In genomic region chr6:99884755-99885154, GRCm38 (mm10) we compare ENCODE assay signal across 14 mouse cellular contexts.
DNase-seq lines count a peak whose midpoint lies in the region; ATAC-seq lines count a peak whose summit lies in the region.
"Had no signal": no experiment of that assay in that cellular context is flagged by ENCODE, and none has a peak within 500 bp of the region (broad histone marks: within the 10 kb centered on the region; RNA-seq: fewer than 3 reads in every experiment).

No protein-coding gene starts in this region.

- no peak overlapping the region for H3K4me3 ChIP-seq in forebrain, embryonic 10.5 days
- H3K4me3 ChIP-seq in forebrain, embryonic 13.5 days = no peak overlapping the region
- no peak overlapping the region for H3K4me3 ChIP-seq in midbrain, embryonic 13.5 days (replicated peaks)
- no peak overlapping the region for H3K4me3 ChIP-seq in midbrain, embryonic 11.5 days (ENCODE audit: low read depth, low read length)
- H3K4me3 ChIP-seq: liver, embryonic 15.5 days; neural tube, embryonic 12.5 days had no signal

- peak; percentile 31 for DNase-seq in forebrain, embryonic 10.5 days (ENCODE audit: extremely low spot score, low spot score)
- DNase-seq in midbrain, embryonic 11.5 days (ENCODE audit: low spot score, missing footprints) = no peak
- DNase-seq in retina, postnatal 7 days (ENCODE audit: low read depth, low spot score) = peak; percentile 30
- DNase-seq in frontal cortex, postnatal 25 days (ENCODE audit: low spot score in 2 of 2) = no peak
- DNase-seq: cerebellum, postnatal 25 days; lung, postnatal 36 days; thymus, adult 2 months had no signal

- WGBS in forebrain, embryonic 10.5 days = 2% methylated on average over 7 of the region's 7 CpGs
- 6% methylated on average over 7 of the region's 7 CpGs for WGBS in forebrain, embryonic 13.5 days
- WGBS in midbrain, embryonic 13.5 days = 2% methylated on average over 7 of the region's 7 CpGs
- WGBS in midbrain, embryonic 11.5 days = 1% methylated on average over 7 of the region's 7 CpGs

- no peak for ATAC-seq in forebrain, embryonic 13.5 days
- ATAC-seq in midbrain, embryonic 13.5 days = 0 out of 2 replicates have a peak, but pooled peaks have one; percentile 31
- no peak for ATAC-seq in midbrain, embryonic 11.5 days (ENCODE audit: low FRiP score)
- peak; percentile 72 to 75; a peak in 3 of 4 replicates for ATAC-seq in hematopoietic stem cell, adult 5-6 weeks (replicated peaks in 1 of 2; ENCODE audit: insufficient read depth in 1 of 2, low FRiP score in 2 of 2, low TSS enrichment in 1 of 2, low read depth in 1 of 2, poor library complexity in 2 of 2, severe bottlenecking in 2 of 2)
- no peak for ATAC-seq in activated CD4-positive, CD25-positive, alpha-beta regulatory T cell, adult 4 months
- ATAC-seq: intestine, embryonic 16.5 days had no signal

- no peak overlapping the region for H3K4me2 ChIP-seq in forebrain, embryonic 13.5 days
- H3K4me2 ChIP-seq in midbrain, embryonic 13.5 days (replicated peaks) = no peak overlapping the region
- no peak overlapping the region for H3K4me2 ChIP-seq in midbrain, embryonic 11.5 days
- H3K4me2 ChIP-seq: liver, embryonic 15.5 days; neural tube, embryonic 12.5 days had no signal

- H3K9me3 ChIP-seq in forebrain, embryonic 10.5 days = no peaks in the 10 kb centered on the region
- no peaks in the 10 kb centered on the region for H3K9me3 ChIP-seq in forebrain, embryonic 13.5 days (replicated peaks)
- H3K9me3 ChIP-seq in midbrain, embryonic 13.5 days = no peaks in the 10 kb centered on the region
- no peaks in the 10 kb centered on the region for H3K9me3 ChIP-seq in midbrain, embryonic 11.5 days (ENCODE audit: control insufficient read depth, low read length)
- H3K9me3 ChIP-seq: liver, embryonic 15.5 days; neural tube, embryonic 12.5 days had no signal

- no peak overlapping the region for H3K9ac ChIP-seq in forebrain, embryonic 13.5 days
- no peak overlapping the region for H3K9ac ChIP-seq in midbrain, embryonic 13.5 days (replicated peaks)
- H3K9ac ChIP-seq in midbrain, embryonic 11.5 days (ENCODE audit: low read length) = no peak overlapping the region
- H3K9ac ChIP-seq: liver, embryonic 15.5 days; neural tube, embryonic 12.5 days had no signal

- H3K4me1 ChIP-seq in forebrain, embryonic 10.5 days = peaks cover 27% of the 10 kb centered on the region
- peaks cover 23% of the 10 kb centered on the region for H3K4me1 ChIP-seq in forebrain, embryonic 13.5 days
- peaks cover 28% of the 10 kb centered on the region for H3K4me1 ChIP-seq in midbrain, embryonic 13.5 days (replicated peaks)
- H3K4me1 ChIP-seq in midbrain, embryonic 11.5 days (ENCODE audit: control insufficient read depth, insufficient read depth, low read length) = peaks cover 8% of the 10 kb centered on the region; the same call in 1 of the 2 replicates
- H3K4me1 ChIP-seq: liver, embryonic 15.5 days; neural tube, embryonic 12.5 days had no signal

- H3K27me3 ChIP-seq in forebrain, embryonic 10.5 days (ENCODE audit: poor library complexity, severe bottlenecking) = peaks cover 83% of the 10 kb centered on the region
- 0 out of 2 replicates have a peak, but pooled peaks cover 8% of the 10 kb centered on the region for H3K27me3 ChIP-seq in forebrain, embryonic 13.5 days
- H3K27me3 ChIP-seq in midbrain, embryonic 13.5 days = peaks cover 39% of the 10 kb centered on the region
- H3K27me3 ChIP-seq in midbrain, embryonic 11.5 days (ENCODE audit: control insufficient read depth, insufficient read depth, low read length) = peaks cover 4% of the 10 kb centered on the region; the same call in 1 of the 2 replicates
- H3K27me3 ChIP-seq: neural tube, embryonic 12.5 days had no signal

- H3K36me3 ChIP-seq in forebrain, embryonic 10.5 days (replicated peaks) = no peaks in the 10 kb centered on the region
- H3K36me3 ChIP-seq in forebrain, embryonic 13.5 days (ENCODE audit: poor library complexity, severe bottlenecking) = no peaks in the 10 kb centered on the region
- H3K36me3 ChIP-seq in midbrain, embryonic 13.5 days = no peaks in the 10 kb centered on the region
- no peaks in the 10 kb centered on the region for H3K36me3 ChIP-seq in midbrain, embryonic 11.5 days (ENCODE audit: control insufficient read depth, insufficient read depth, low read length)
- H3K36me3 ChIP-seq: liver, embryonic 15.5 days; neural tube, embryonic 12.5 days had no signal

- H3K27ac ChIP-seq in forebrain, embryonic 10.5 days = peak overlapping the region; percentile 15; the same call in 1 of the 2 replicates
- no peak overlapping the region; the same call in 1 of the 2 replicates for H3K27ac ChIP-seq in forebrain, embryonic 13.5 days
- H3K27ac ChIP-seq in midbrain, embryonic 13.5 days = no peak overlapping the region
- no peak overlapping the region for H3K27ac ChIP-seq in midbrain, embryonic 11.5 days (ENCODE audit: low read depth, low read length)
- H3K27ac ChIP-seq: liver, embryonic 15.5 days; neural tube, embryonic 12.5 days had no signal

Comparison
In these comparisons a context has a peak if more than half of its experiments do, and no peak if none do; other contexts are left out.
1. ATAC-seq: peak in midbrain, embryonic 13.5 days (single experiment) and hematopoietic stem cell, adult 5-6 weeks (2 of 2); none in forebrain, embryonic 13.5 days (single experiment), midbrain, embryonic 11.5 days (single experiment) and activated CD4-positive, CD25-positive, alpha-beta regulatory T cell, adult 4 months (single experiment).
2. DNase-seq: peak in forebrain, embryonic 10.5 days (single experiment) and retina, postnatal 7 days (single experiment); none in midbrain, embryonic 11.5 days (single experiment) and frontal cortex, postnatal 25 days (0 of 2).